Mouse (Mus musculus) E14TG2a.4 (cell line): ENCODE data around the gene Hsd11b1.

Experiments
- CTCF ChIP-seq: conservative IDR thresholded peaks from 2 replicates; pipeline ENCODE4 v1.5.1; 2014; ENCODE audit warnings: low read length
- NANOG ChIP-seq: IDR thresholded peaks from 2 replicates; pipeline ENCODE4 v1.6.1; 2014; ENCODE audit warnings: borderline replicate concordance, low read length, mixed read lengths

DNA sequence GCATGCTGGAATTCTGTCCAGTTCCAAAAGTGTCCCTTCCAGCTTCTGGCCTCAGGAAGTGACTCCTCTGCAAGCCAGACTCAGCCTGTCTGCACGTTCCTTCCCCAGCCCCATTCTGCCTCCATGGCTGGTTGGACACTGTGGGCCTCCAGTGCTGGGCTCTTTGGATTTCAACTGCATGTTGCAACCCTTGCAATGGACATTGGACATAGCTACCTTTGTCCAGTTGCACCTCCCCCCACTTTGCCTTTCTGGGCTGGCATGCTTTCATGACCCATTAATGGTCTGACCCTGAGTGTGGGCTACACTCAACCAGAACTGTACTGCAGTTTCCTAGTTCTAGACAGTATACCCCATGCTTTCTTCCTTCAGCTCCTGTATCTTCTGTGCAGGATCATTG lies 47.7 kb upstream of the Hsd11b1 start:
- TF ChIP-seq NANOG, result no peak
- no peak for TF ChIP-seq CTCF
